Mouse (Mus musculus) gastrocnemius, postnatal 36 days (tissue): ENCODE measurements around the gene Pgm2l1. TPM values are rescaled to one million over a fixed set of nuclear protein-coding genes. Genes with fewer than 3 reads are reported as not detected.

Experiments
- total RNA-seq, 2 experiments: library from RNA; stranded (reverse); gene quantifications; 2 replicates each; pipeline ENCODE4 v1.2.3; 2021

The Pgm2l1 gene
- total RNA-seq, 2 experiments from 2014 or later, result 18.3 to 18.7 TPM

Other genes with a start within 250 kb of the Pgm2l1 start
- gene Rnf169, start 246.9 kb upstream of the Pgm2l1 start, total RNA-seq, result 1 to 10 TPM; 4.2 to 6.3 TPM
- gene Chrdl2, start 221.2 kb upstream of the Pgm2l1 start, total RNA-seq, result 1 to 10 TPM; 2.3 to 2.4 TPM
- 1 to 10 TPM; 4.8 to 6.4 TPM for gene Pold3, start 105.8 kb upstream of the Pgm2l1 start, total RNA-seq
- gene Lipt2, start 68.1 kb upstream of the Pgm2l1 start, total RNA-seq, result 1 to 10 TPM; 3.6 to 4.2 TPM
- gene Kcne3, start 50.9 kb upstream of the Pgm2l1 start, total RNA-seq, result 1 to 10 TPM in 1 of 2 experiments, under 1 TPM in 1; 0.61 to 1.5 TPM
- under 1 TPM; 0.32 to 0.36 TPM for gene P4ha3, start 58.1 kb downstream of the Pgm2l1 start, total RNA-seq
- gene C2cd3, start 144.8 kb downstream of the Pgm2l1 start, total RNA-seq, result 1 to 10 TPM; 5.6 to 6.5 TPM
- gene Ppme1, start 144.9 kb downstream of the Pgm2l1 start, total RNA-seq, result 10 to 100 TPM; 25.3 to 27.0 TPM
- 100 to 1,000 TPM; 173 to 239 TPM for gene Ucp3, start 245.6 kb downstream of the Pgm2l1 start, total RNA-seq